Mouse (Mus musculus): ENCODE data around the gene Rcc2.

DNA sequence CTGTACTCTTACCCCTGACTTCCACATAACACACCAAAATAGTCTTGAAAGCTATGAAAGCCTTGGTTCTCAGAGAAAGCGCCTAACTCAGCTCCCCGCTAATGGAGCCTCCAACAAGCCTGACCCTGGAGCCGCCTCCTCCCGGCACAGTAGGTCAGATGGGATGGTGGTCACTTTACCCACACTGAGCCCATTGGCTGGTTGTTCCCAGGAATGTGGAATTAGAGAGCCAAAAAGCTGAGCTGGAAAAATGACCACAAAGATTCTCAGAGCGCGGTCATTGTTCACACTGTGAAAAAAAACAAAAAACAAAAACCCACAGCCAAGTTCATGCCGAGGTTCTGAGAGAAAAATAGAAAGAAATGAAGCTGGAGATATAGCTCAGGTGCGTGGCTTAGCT is 43.8 kb upstream of the Rcc2 start:
- TF ChIP-seq CTCF (IDR thresholded peaks at IDR 0.05; ENCODE audit: low read depth) (no peak), EP300 (IDR thresholded peaks at IDR 0.05; ENCODE audit: low read depth) (no peak)
